Mouse (Mus musculus) heart, embryonic 13.5 days (tissue): ENCODE results near the gene Gpat3. TPM values are rescaled to one million over a fixed set of nuclear protein-coding genes. Genes with fewer than 3 reads are reported as not detected.
A peak's percentile ranks its signal among the peaks of the same experiment; 100 is the strongest.

Experiments
- ATAC-seq: fragments of 200-750 bp; cut with Nextera tagmentation; 2 replicates; pipeline ENCODE4 v1.8.0; 2017; ENCODE audit warnings: moderate TSS enrichment; ENCODE audit not compliant: insufficient number of reproducible peaks, low FRiP score, low TSS enrichment; ENCODE audit errors: extremely low read depth
- H3K27ac ChIP-seq: fragments of 300-500 bp; sonication (generic); replicated peaks from 2 replicates; pipeline ENCODE4 v1.5.1; 2015; ENCODE audit warnings: moderate library complexity, mild to moderate bottlenecking, inconsistent platforms
- H3K27me3 ChIP-seq: fragments of 300-500 bp; sonication (generic); replicated peaks from 2 replicates; pipeline ENCODE4 v1.6.1; 2015; ENCODE audit warnings: mild to moderate bottlenecking, inconsistent platforms
- H3K36me3 ChIP-seq: fragments of 300-500 bp; sonication (generic); 2 replicates; pipeline ENCODE4 v1.6.1; 2015; ENCODE audit warnings: mild to moderate bottlenecking, inconsistent platforms
- H3K4me1 ChIP-seq: fragments of 300-500 bp; sonication (generic); 2 replicates; pipeline ENCODE4 v1.6.1; 2015; ENCODE audit warnings: inconsistent platforms
- H3K4me2 ChIP-seq: fragments of 300-500 bp; sonication (generic); 2 replicates; pipeline ENCODE4 v1.6.1; 2015; ENCODE audit warnings: inconsistent platforms, mild to moderate bottlenecking, moderate library complexity
- H3K4me3 ChIP-seq: fragments of 300-500 bp; sonication (generic); 2 replicates; pipeline ENCODE4 v1.5.1; 2015; ENCODE audit warnings: moderate library complexity, mild to moderate bottlenecking, inconsistent platforms
- H3K9ac ChIP-seq: fragments of 300-500 bp; sonication (generic); 2 replicates; pipeline ENCODE4 v1.6.1; 2015; ENCODE audit warnings: inconsistent platforms, mild to moderate bottlenecking, moderate library complexity
- H3K9me3 ChIP-seq: fragments of 300-500 bp; sonication (generic); 2 replicates; pipeline ENCODE4 v1.6.1; 2016; ENCODE audit warnings: inconsistent platforms
- WGBS: fragments of 180-500 bp; shearing (Covaris S2); methylation state at CpG from one replicate; pipeline ENCODE4 v1.1.7; 2015; ENCODE audit warnings: mixed read lengths; 5-methylcytosine and 5-hydroxymethylcytosine counted together
- polyA plus RNA-seq: library from polyadenylated mRNA; unstranded; fragments of >200 nt; fragmentation: Nextera tagmentation; extraction: Ambion mirVana; gene quantifications from 2 replicates; pipeline ENCODE4 v1.2.1, GENCODE M21; 2015

Gpat3 gene
- polyA plus RNA-seq, 1 experiment from 2014 or later: 9.0 TPM

- Histone ChIP-seq H3K4me1 (no peaks in the 10 kb centered on the region), H3K36me3 (peaks cover 48% of the 10 kb centered on the region)
- WGBS: 76% methylated on average over 10 of the region's 10 CpGs
Observed at GRCm38 (mm10) chr5:100896199-100896598, 50.7 kb downstream of the Gpat3 start.

GRCm38 (mm10) chr5:100899745-100900489 lies 54.4 kb downstream of the Gpat3 start:
- Histone ChIP-seq H3K4me2 (no peak overlapping the region), H3K27me3 (no peaks in the 10 kb centered on the region), H3K9me3 (0 out of 2 replicates have a peak, but pooled peaks cover 9% of the 10 kb centered on the region), H3K4me1 (no peaks in the 10 kb centered on the region), H3K4me3 (no peak overlapping the region), H3K27ac (no peak overlapping the region), H3K36me3 (peaks cover 22% of the 10 kb centered on the region), H3K9ac (no peak overlapping the region)
- WGBS: 78% methylated on average over 11 of the region's 11 CpGs
- no peak for ATAC-seq

More at GRCm38 (mm10) chr5:100896199-100896598, 50.7 kb downstream of the Gpat3 start:
- H3K4me3 ChIP-seq: no peak overlapping the region
- no peaks in the 10 kb centered on the region for H3K9me3 ChIP-seq
- no peak overlapping the region for H3K27ac ChIP-seq
- H3K4me2 ChIP-seq: no peak overlapping the region
- ATAC-seq: no peak
- no peaks in the 10 kb centered on the region for H3K27me3 ChIP-seq
- H3K9ac ChIP-seq: no peak overlapping the region

GRCm38 (mm10) chr5:100901046-100901445 lies 55.5 kb downstream of the Gpat3 start:
- peaks cover 22% of the 10 kb centered on the region for H3K36me3 ChIP-seq
- ATAC-seq: no peak
- WGBS: 76% methylated on average over 5 of the region's 5 CpGs
- no peak overlapping the region for H3K9ac ChIP-seq
- H3K4me1 ChIP-seq: no peaks in the 10 kb centered on the region
- no peak overlapping the region for H3K4me3 ChIP-seq
- no peaks in the 10 kb centered on the region for H3K27me3 ChIP-seq
- 0 out of 2 replicates have a peak, but pooled peaks cover 9% of the 10 kb centered on the region for H3K9me3 ChIP-seq
- H3K4me2 ChIP-seq: no peak overlapping the region
- H3K27ac ChIP-seq: no peak overlapping the region

- peaks cover 11% of the 10 kb centered on the region for H3K4me1 ChIP-seq
Observed at GRCm38 (mm10) chr5:100908478-100908877, 63.0 kb downstream of the Gpat3 start.

GRCm38 (mm10) chr5:100908901-100909300 lies 63.4 kb downstream of the Gpat3 start:
- no peaks in the 10 kb centered on the region for H3K36me3 ChIP-seq
- 74% methylated on average over 10 of the region's 10 CpGs for WGBS

More at GRCm38 (mm10) chr5:100908478-100908877, 63.0 kb downstream of the Gpat3 start:
- 78% methylated on average over 7 of the region's 7 CpGs for WGBS
- H3K4me3 ChIP-seq: no peak overlapping the region
- H3K36me3 ChIP-seq: no peaks in the 10 kb centered on the region
- no peak overlapping the region for H3K4me2 ChIP-seq
- H3K27me3 ChIP-seq: 0 out of 2 replicates have a peak, but pooled peaks cover 4% of the 10 kb centered on the region
- peaks cover under 1% of the 10 kb centered on the region; the same call in 1 of the 2 replicates for H3K9me3 ChIP-seq
- no peak for ATAC-seq
- H3K9ac ChIP-seq: no peak overlapping the region
- no peak overlapping the region for H3K27ac ChIP-seq

GRCm38 (mm10) chr5:100909691-100910090 lies 64.2 kb downstream of the Gpat3 start:
- H3K27me3 ChIP-seq: 0 out of 2 replicates have a peak, but pooled peaks cover 5% of the 10 kb centered on the region
- peak overlapping the region; percentile 29 for H3K4me2 ChIP-seq
- peaks cover 11% of the 10 kb centered on the region for H3K4me1 ChIP-seq
- H3K9ac ChIP-seq: no peak overlapping the region
- H3K4me3 ChIP-seq: no peak overlapping the region
- no peaks in the 10 kb centered on the region for H3K36me3 ChIP-seq
- WGBS: 47% methylated on average over 11 of the region's 11 CpGs
- no peaks in the 10 kb centered on the region; the same call in 1 of the 2 replicates for H3K9me3 ChIP-seq
- peak overlapping the region; percentile 58 for H3K27ac ChIP-seq
- no peak for ATAC-seq

More at GRCm38 (mm10) chr5:100908901-100909300, 63.4 kb downstream of the Gpat3 start:
- no peaks in the 10 kb centered on the region; the same call in 1 of the 2 replicates for H3K9me3 ChIP-seq
- peaks cover 11% of the 10 kb centered on the region for H3K4me1 ChIP-seq
- no peak overlapping the region for H3K4me2 ChIP-seq
- 0 out of 2 replicates have a peak, but pooled peaks cover 5% of the 10 kb centered on the region for H3K27me3 ChIP-seq
- H3K9ac ChIP-seq: no peak overlapping the region
- no peak for ATAC-seq
- peak overlapping the region; percentile 58 for H3K27ac ChIP-seq
- H3K4me3 ChIP-seq: no peak overlapping the region

- Histone ChIP-seq H3K4me3 (no peak overlapping the region), H3K36me3 (no peaks in the 10 kb centered on the region), H3K9me3 (no peaks in the 10 kb centered on the region; the same call in 1 of the 2 replicates), H3K27ac (no peak overlapping the region), H3K4me2 (no peak overlapping the region), H3K27me3 (0 out of 2 replicates have a peak, but pooled peaks cover 5% of the 10 kb centered on the region), H3K9ac (no peak overlapping the region), H3K4me1 (peaks cover 11% of the 10 kb centered on the region)
- no peak for ATAC-seq
- WGBS: 69% methylated on average over 19 of the region's 19 CpGs
Observed at GRCm38 (mm10) chr5:100911502-100912097, 66.1 kb downstream of the Gpat3 start.

- Histone ChIP-seq H3K9me3 (no peaks in the 10 kb centered on the region; the same call in 1 of the 2 replicates), H3K4me1 (peaks cover 11% of the 10 kb centered on the region), H3K27me3 (0 out of 2 replicates have a peak, but pooled peaks cover 8% of the 10 kb centered on the region), H3K4me3 (no peak overlapping the region), H3K36me3 (no peaks in the 10 kb centered on the region), H3K27ac (no peak overlapping the region), H3K4me2 (no peak overlapping the region), H3K9ac (no peak overlapping the region)
- ATAC-seq: no peak
- WGBS: 67% methylated on average over 7 of the region's 7 CpGs
Observed at GRCm38 (mm10) chr5:100912366-100912765, 66.9 kb downstream of the Gpat3 start.

GRCm38 (mm10) chr5:100913274-100913673 lies 67.8 kb downstream of the Gpat3 start:
- Histone ChIP-seq H3K4me1 (peaks cover 11% of the 10 kb centered on the region), H3K36me3 (no peaks in the 10 kb centered on the region), H3K4me3 (no peak overlapping the region), H3K27me3 (peaks cover 15% of the 10 kb centered on the region), H3K9me3 (no peaks in the 10 kb centered on the region), H3K9ac (no peak overlapping the region), H3K27ac (no peak overlapping the region), H3K4me2 (no peak overlapping the region)
- ATAC-seq: no peak
- 57% methylated on average over 9 of the region's 9 CpGs for WGBS

GRCm38 (mm10) chr5:100914989-100915388 lies 69.5 kb downstream of the Gpat3 start:
- peaks cover 11% of the 10 kb centered on the region for H3K4me1 ChIP-seq
- H3K27me3 ChIP-seq: peaks cover 19% of the 10 kb centered on the region
- H3K27ac ChIP-seq: no peak overlapping the region
- no peaks in the 10 kb centered on the region for H3K36me3 ChIP-seq
- H3K4me3 ChIP-seq: no peak overlapping the region
- no peak overlapping the region for H3K4me2 ChIP-seq
- no peak for ATAC-seq
- WGBS: 15% methylated on average over 7 of the region's 7 CpGs
- H3K9me3 ChIP-seq: no peaks in the 10 kb centered on the region
- H3K9ac ChIP-seq: no peak overlapping the region

- Histone ChIP-seq H3K4me2 (no peak overlapping the region), H3K4me3 (no peak overlapping the region), H3K27me3 (peaks cover 23% of the 10 kb centered on the region), H3K9ac (no peak overlapping the region), H3K4me1 (peaks cover 9% of the 10 kb centered on the region), H3K36me3 (no peaks in the 10 kb centered on the region), H3K9me3 (no peaks in the 10 kb centered on the region), H3K27ac (no peak overlapping the region)
- 42% methylated on average over 5 of the region's 5 CpGs for WGBS
- ATAC-seq: no peak
Observed at GRCm38 (mm10) chr5:100915411-100915810, 69.9 kb downstream of the Gpat3 start.
